Mouse (Mus musculus): ENCODE measurements around the gene Foxn3. TPM values are rescaled to one million over a fixed set of nuclear protein-coding genes. Genes with fewer than 3 reads are reported as not detected.

Foxn3 gene
- 50.8 TPM for polyA plus RNA-seq (2014; fragmentation: Illumina TruSeq; extraction: RNeasy Lipid Tissue Mini Kit (QIAGEN cat#74804); ENCODE audit: low read depth, low replicate concordance)

DNA sequence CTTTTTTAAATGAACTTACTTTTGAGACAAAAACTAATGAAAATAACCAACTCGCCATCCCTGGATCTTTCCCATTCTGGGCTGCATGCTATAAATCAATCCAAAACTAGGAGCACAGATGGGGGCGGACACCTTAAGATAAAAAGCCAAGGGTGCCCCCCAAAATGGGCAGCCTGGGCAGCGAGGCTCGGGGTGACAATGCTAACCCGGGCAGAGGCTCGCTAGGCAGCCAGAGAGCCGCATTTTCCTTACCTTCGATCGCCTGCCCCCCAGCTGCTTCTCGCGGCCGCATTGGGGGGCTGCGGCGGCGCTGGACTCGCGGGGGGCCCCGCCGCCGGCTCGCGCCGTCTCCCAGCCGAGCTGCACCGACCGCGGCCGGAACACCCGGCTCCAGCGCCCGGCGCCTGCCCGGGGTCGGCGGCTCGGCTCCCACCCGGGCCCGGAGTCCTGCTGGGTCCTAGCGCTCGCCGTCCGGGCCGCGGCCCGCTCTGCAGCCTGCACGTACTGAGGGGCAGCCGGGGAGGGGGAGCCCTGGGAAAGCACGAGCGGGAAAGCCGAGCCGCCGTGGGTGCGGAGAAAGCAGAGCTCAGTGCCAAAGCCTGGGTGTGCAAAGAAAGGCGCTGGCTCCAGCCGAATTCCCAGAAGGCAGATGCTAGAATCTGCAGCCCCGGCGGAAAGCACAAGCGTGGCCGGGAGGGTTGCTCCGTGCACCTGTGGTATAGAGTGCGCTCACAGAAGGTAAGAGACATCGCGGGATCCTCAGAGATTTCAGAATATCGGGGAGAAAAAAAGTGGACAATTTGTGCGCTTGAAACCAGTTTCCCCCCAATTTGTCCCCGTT is at the start of gene Foxn3:
TSS of gene Foxn3 (minus strand) at position 364 of the 841 bp plus-strand sequence.

Data from sigmoid colon, adult 10 weeks (tissue).